1 mouse cellular context compared by ENCODE assay signal in genomic region chr11:61497490-61497889, GRCm38 (mm10).
A peak's percentile ranks its signal among the peaks of the same experiment; 100 is the strongest.
TF ChIP-seq lines count a peak whose summit lies in the region.

No protein-coding gene starts in this region.

TF ChIP-seq in MEL, 35 proteins besides CTCF, POLR2A, EP300 and RAD21:
- no peak for TF ChIP-seq ZC3H11A (IDR thresholded peaks at IDR 0.05; ENCODE audit: low read depth, low read length)
- TF ChIP-seq RCOR1 (IDR thresholded peaks at IDR 0.05; ENCODE audit: low read depth, low read length), result peak; percentile 65
- TF ChIP-seq TCF12 (IDR thresholded peaks at IDR 0.05; ENCODE audit: low read depth, low read length), result 0 out of 2 replicates have a peak, but pooled peaks have one; percentile 26
- TF ChIP-seq NELFE (IDR thresholded peaks at IDR 0.05; ENCODE audit: low read depth, low read length), result no peak
- no peak for TF ChIP-seq USF2 (IDR thresholded peaks at IDR 0.05; ENCODE audit: borderline replicate concordance in 1 of 2, insufficient read depth in 1 of 2, low read depth in 1 of 2, low read length in 2 of 2)
- no peak for TF ChIP-seq E2F4 (IDR thresholded peaks at IDR 0.05; ENCODE audit: borderline replicate concordance, low read depth, low read length)
- no peak for TF ChIP-seq TBP (IDR thresholded peaks at IDR 0.05; ENCODE audit: low read depth, low read length)
- TF ChIP-seq ETS1 (IDR thresholded peaks at IDR 0.05; ENCODE audit: low read depth, low read length), result peak; percentile 74
- TF ChIP-seq CHD2 (IDR thresholded peaks at IDR 0.05; ENCODE audit: low read length), result peak; percentile 58
- TF ChIP-seq USF1 (IDR thresholded peaks at IDR 0.05; ENCODE audit: low read depth, low read length), result no peak
- TF ChIP-seq MYB (IDR thresholded peaks at IDR 0.05; ENCODE audit: low read depth, low read length), result no peak
- TF ChIP-seq ZKSCAN1 (IDR thresholded peaks at IDR 0.05; ENCODE audit: low read depth, low read length), result no peak
- no peak for TF ChIP-seq UBTF (IDR thresholded peaks at IDR 0.05; ENCODE audit: borderline replicate concordance, insufficient read depth, low read depth, low read length)
- no peak for TF ChIP-seq GABPA (IDR thresholded peaks at IDR 0.05; ENCODE audit: low read depth, low read length)
- no peak for TF ChIP-seq TAL1 (IDR thresholded peaks at IDR 0.05; ENCODE audit: low read length)
- no peak for TF ChIP-seq SMC3 (IDR thresholded peaks at IDR 0.05; ENCODE audit: low read depth, low read length)
- 0 out of 2 replicates have a peak, but pooled peaks have one; percentile 44 for TF ChIP-seq BHLHE40 (IDR thresholded peaks at IDR 0.05; ENCODE audit: borderline replicate concordance, low read depth, low read length)
- no peak for TF ChIP-seq NRF1 (IDR thresholded peaks at IDR 0.05; ENCODE audit: insufficient read depth, low read depth, low read length, poor library complexity, severe bottlenecking)
- TF ChIP-seq ZNF384 (IDR thresholded peaks at IDR 0.05; ENCODE audit: low read depth, low read length), result no peak
- no peak for TF ChIP-seq KAT2A (conservative IDR thresholded peaks at IDR 0.05; ENCODE audit: low read depth, low read length)
- no peak for TF ChIP-seq CHD1 (IDR thresholded peaks at IDR 0.05; ENCODE audit: low read depth, low read length)
- TF ChIP-seq GATA1 (IDR thresholded peaks at IDR 0.05; ENCODE audit: low read depth, low read length), result peak; percentile 84
- no peak for TF ChIP-seq POLR2AphosphoS2 (IDR thresholded peaks at IDR 0.05; ENCODE audit: low read length)
- no peak for TF ChIP-seq JUND (IDR thresholded peaks at IDR 0.05; ENCODE audit: low read depth, low read length)
- TF ChIP-seq MAFK (IDR thresholded peaks at IDR 0.05; ENCODE audit: borderline replicate concordance, low read depth, low read length), result no peak
- peak; percentile 64; the same call in 1 of the 2 replicates for TF ChIP-seq MAX (IDR thresholded peaks at IDR 0.05; ENCODE audit: low read length)
- peak; percentile 49; the same call in 1 of the 2 replicates for TF ChIP-seq MAZ (IDR thresholded peaks at IDR 0.05; ENCODE audit: low read depth, low read length)
- peak; percentile 36; the same call in 1 of the 2 replicates for TF ChIP-seq MYC (IDR thresholded peaks at IDR 0.05; ENCODE audit: low read depth, low read length)
- TF ChIP-seq ELF1 (IDR thresholded peaks at IDR 0.05; ENCODE audit: low read depth, low read length), result 0 out of 2 replicates have a peak, but pooled peaks have one; percentile 51
- TF ChIP-seq SIN3A (IDR thresholded peaks at IDR 0.05; ENCODE audit: low read length), result peak; percentile 72
- no peak; the same call in 1 of the 2 replicates for TF ChIP-seq HCFC1 (IDR thresholded peaks at IDR 0.05; ENCODE audit: low read depth, low read length)
- no peak for TF ChIP-seq MXI1 (IDR thresholded peaks at IDR 0.05; ENCODE audit: low read depth, low read length)
- TF ChIP-seq ZMIZ1 (IDR thresholded peaks at IDR 0.05; ENCODE audit: low read depth, low read length), result no peak
- TF ChIP-seq MEF2A (IDR thresholded peaks at IDR 0.05; ENCODE audit: extremely low read depth, insufficient replicate concordance, low read depth, low read length, poor library complexity, severe bottlenecking), result no peak
- no peak for TF ChIP-seq POLR2AphosphoS5 (IDR thresholded peaks at IDR 0.05; ENCODE audit: borderline replicate concordance, low read depth, low read length)
